Mouse (Mus musculus): ENCODE results near the gene Sirt6.

Gene Sirt6

DNA sequence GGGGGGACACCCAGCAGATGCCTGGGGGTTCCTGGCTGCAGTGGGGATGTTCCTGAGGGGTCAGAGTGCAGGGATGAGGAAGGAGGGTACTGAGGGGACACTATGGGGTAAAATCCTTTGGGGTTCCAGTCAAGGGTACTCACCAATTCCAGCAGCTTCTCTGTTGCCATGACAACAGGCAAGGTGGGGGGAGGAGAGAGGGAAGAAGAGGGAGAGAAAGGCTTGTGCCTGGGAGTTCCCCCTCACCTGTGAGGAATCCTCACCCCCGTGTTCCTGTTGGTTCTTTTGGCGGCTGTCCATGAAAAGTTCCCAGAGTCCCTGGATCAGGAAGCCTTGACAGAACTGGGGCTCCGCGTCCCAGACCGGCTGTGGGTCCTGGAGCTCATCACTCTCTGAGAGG lies 32.0 kb downstream of the Sirt6 start:
- no peak for DNase-seq (ENCODE audit: low spot score)

GRCm38 (mm10) chr10:81593935-81594334 lies 33.7 kb downstream of the Sirt6 start:
- no peak for DNase-seq (ENCODE audit: low spot score)

GRCm38 (mm10) chr10:81593223-81593622 lies 34.4 kb downstream of the Sirt6 start:
- no peak for DNase-seq (ENCODE audit: low spot score)

- no peak for DNase-seq (ENCODE audit: low spot score)
These were observed 35.0 kb downstream of the Sirt6 start for GRCm38 (mm10) chr10:81592631-81593030.

GRCm38 (mm10) chr10:81591846-81592245 lies 35.8 kb downstream of the Sirt6 start:
- no peak for DNase-seq (ENCODE audit: low spot score)

DNA sequence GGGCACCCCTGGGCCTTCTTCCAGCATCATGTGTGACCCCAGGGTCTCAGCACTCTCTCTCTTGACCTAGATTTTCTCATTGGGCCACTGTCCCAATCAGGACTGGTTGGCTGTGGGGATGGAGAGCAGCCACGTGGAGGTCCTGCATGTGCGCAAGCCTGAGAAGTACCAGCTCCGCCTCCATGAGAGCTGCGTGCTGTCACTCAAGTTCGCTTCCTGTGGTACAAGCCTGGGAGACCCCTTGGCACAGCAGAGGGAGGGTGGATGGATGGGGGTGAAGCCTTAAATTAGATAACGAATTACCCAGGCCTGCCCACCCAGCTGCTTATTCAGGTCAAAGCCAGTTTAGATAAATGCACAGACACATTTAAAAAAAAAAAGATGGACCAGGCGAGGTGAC lies 38.9 kb downstream of the Sirt6 start:
- no peak for DNase-seq (ENCODE audit: low spot score)

- no peak for DNase-seq (ENCODE audit: low spot score)
These were observed 44.2 kb downstream of the Sirt6 start for GRCm38 (mm10) chr10:81583347-81583746.

- no peak for DNase-seq (ENCODE audit: low spot score)
These were observed 47.0 kb downstream of the Sirt6 start for GRCm38 (mm10) chr10:81580441-81581070.

- no peak for DNase-seq (ENCODE audit: low spot score)
These were observed 47.6 kb downstream of the Sirt6 start for GRCm38 (mm10) chr10:81579967-81580366.

- no peak for DNase-seq (ENCODE audit: low spot score)
These were observed 51.9 kb downstream of the Sirt6 start for GRCm38 (mm10) chr10:81575695-81576094.

DNA sequence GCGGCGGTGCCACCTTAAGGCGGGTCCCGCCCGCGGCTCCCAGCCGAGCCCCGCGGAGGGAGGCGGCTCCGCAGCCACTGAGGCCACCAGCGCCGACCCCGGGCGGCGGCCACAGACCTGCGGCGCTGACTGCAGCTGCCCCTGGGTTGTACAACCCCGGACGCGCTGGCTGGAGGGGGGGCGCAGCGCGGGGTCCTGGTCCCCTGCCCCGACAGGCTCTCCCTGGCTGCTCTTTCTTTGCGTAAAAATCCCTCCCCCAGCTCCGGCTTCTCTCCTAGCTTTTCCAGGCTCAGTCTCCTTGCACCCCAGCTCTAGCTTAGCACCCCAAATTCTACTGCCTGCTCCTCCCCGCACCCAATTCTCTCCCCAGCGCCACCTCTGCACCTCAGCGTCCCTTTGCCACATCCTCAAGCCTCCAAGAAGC lies 52.4 kb downstream of the Sirt6 start:
- DNase-seq (ENCODE audit: low spot score), result no peak

DNA sequence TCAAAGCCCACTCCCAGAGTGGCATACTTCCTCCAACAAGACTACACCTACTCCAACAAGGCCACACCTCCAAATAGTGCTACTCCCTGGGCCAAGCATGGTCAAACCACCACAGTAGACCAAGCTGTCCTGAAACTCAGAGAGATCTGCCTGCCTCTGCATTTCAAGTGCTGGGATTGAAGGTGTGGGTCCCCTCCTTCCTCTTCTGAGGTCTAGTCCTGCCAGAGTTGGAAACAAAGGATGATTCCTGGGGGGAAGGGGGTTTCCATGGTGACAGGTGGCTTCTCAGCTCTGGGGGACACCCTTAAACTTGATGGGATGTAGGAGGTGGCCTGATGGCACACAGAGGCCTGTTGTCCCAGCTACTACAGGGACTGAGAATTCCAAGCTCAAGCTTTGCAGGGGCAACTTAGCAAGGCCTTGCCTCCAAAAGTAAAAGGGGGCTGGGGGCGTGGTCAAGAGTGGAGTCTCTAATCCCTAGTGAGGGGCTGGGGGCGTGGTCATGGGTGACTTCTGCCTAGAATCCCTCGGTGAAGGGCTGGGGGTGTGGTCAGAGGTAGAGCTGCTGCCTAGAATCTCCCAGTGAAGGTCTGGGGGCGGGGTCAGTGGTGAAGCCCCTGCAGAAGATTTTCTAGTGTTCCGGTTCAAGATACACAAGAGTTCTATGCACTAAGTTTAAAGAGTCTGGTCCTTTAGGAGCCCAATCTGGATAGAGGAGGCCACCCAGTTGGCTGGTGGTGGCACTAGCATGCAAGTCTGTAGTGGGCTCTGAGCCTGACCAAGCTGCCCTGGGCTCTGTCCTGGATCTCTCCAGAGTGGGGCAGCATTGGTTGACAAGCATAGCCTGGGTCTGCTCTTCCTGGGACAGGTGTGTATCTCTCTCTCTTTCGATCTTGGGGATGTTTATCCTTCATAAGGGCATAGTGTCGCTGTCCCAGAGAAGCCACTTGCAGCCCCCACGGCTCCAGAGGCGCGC lies 53.2 kb downstream of the Sirt6 start, which contains the start of gene Tle2:
Gene Tle2, plus strand, starts transcription at position 481 of the 976 bp plus-strand sequence.
- DNase-seq (ENCODE audit: low spot score), result no peak

DNA sequence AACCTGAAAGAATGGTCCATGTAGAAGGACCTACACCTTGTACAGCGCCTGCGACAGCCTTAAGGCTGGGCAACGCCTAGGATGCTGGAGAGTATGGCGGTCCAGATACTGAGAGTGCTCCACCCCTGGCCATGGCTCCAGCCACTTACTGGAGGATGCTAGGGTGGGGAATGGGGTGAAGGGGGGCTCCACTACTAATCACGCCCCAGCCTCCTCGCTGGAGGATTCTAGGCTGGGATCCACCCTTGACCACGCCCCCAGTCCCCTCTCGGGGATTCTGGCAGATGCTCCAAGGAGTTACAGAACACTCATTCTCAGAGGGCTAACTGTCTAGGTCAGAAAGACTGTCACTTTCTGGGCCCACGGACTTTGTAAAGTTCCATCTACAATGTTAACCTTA lies 54.6 kb downstream of the Sirt6 start:
- DNase-seq (ENCODE audit: low spot score), result no peak

DNA sequence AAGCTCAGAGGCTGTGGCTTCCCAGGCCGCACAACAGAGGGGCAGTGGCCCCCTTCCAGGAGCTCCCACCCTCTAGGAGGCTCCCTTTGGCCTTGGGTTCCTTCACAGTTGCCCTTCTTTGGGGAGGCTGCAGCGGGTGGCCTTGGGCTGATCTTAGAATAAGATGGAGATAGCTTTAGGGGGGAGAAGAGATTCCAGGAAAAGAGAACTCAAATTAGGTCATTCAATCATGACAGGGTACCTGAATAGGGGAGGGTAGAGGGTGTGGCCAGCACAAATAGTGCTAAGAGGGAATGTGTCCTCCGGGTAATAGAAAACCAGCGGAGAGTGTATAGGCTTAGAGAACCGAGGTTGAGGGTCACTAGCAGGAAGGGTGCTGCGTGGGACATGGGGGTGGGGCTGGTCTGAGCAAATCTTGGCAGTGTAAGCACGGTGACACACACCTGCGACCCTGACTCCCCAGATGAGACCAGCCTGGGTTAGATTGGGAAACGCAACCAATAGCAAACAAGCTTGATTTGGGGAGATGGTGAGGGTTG lies 55.4 kb downstream of the Sirt6 start:
- no peak for DNase-seq (ENCODE audit: low spot score)
